Mouse (Mus musculus): ENCODE measurements around the gene Smndc1.

Gene Smndc1

DNA sequence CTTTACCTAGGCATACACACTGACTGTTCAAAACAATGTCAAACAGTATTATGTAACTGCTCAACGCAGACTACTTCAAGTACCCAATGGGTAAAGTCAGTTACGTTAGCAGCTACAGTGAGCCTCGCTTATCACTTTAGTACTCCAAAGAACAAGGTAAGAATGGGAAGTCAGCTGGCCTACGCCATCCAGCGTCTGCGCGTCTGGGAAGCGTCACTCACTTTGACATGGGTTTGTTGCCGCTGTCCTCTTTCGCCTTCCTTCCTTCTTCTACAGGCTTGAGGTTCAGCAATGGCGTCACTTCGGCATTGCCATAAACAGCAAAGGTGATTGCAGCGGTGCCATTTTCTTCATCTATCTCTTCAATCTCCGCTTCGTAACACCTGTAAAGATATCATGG, 7.0 kb downstream of the Smndc1 start:
- no peak for DNase-seq (ENCODE audit: low spot score)

DNA sequence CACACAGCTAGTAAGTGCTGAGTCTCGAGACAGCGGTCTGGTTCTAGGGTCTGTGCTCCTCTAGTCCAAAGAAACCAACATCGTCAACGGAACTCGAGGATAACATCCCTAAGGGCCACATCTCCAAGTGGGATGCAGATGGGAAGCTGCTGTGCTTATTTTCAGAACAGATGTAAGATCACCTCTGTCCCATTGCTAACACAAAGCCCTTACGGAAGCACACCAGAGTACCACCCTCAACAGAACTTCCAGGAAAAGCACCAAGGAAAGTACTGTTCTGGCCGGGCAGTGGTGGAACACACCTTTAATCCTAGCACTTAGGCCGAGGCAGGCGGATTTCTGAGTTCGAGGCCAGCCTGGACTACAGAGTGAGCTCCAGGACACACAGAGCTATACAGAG, 12.0 kb downstream of the Smndc1 start:
- DNase-seq (ENCODE audit: low spot score): no peak

DNA sequence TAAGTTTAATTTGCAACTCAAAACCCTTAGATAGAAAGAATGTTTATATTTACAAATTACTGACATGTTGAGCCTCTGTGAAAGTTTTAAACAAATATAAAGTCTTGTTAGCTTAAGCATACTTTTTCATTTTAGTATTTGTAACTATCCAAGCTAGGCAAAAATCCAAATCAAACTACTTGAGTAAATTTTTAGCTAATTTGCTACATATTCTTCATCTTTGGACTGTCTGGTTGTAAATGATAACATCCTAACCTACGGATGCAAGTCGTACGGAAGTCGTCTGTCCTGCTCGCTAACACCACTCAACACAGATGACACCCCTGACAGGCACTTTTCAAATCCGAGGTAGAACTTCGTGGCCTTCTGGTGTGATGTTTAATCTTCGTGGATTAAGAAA, 12.7 kb downstream of the Smndc1 start:
- no peak for DNase-seq (ENCODE audit: low spot score)

DNA sequence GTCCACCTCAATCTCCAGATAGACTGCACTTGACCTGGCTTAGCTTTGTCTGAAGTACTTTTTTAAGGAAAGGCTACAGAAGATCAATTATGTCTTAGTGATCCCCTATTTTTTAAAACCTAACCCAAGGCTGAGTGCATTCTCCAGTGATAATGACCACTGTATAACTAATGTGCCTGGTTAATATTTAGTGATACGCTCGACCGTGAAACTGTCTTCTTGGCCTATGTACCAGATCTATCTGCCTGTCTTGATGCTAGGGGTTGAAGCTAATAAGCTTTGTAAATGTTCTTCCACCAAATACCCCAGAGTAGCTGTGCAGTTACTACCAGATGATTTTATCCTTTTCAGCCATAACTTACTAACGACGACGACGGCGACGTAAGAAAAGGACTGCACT, 14.6 kb downstream of the Smndc1 start:
- no peak for DNase-seq (ENCODE audit: low spot score)

DNA sequence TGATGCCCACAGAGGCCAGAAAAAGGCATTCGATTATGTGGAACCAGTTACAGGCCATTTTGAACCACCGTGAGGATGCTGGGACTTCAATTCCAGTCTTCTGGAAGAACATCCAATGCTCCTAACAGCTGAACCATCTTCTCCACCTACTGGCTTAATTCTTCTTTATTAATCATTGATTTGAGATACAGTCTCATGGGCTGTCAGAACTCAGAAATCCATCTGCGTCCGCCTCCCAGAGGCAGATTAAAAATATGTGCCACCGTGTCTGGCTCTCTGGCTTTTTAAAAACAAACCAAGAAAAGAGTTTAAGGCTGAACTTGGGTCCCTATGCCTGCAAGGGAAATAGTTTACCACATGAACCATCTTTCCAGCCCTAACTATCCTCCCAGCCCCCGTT, 15.1 kb downstream of the Smndc1 start:
- no peak for DNase-seq (ENCODE audit: low spot score)

DNA sequence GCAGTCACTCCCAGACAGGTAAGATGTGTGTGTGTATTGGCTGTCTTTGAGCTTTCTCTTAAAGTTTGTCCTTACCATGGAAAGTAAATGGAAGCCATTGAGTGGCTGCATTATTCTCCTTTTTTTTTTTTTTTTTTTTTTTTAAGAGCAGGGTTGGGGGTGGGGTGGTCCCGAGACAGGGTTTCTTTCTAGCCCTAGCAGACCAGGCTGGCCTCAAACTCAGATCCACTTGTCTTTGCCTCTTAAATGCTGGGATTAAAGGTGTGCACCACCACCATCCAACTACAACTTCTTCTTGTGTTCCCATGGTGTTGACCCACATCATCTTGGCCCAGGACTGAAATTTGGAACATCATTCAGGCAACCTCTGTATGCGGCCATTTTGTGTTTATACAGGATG, 16.8 kb downstream of the Smndc1 start:
- no peak for DNase-seq (ENCODE audit: low spot score)

DNA sequence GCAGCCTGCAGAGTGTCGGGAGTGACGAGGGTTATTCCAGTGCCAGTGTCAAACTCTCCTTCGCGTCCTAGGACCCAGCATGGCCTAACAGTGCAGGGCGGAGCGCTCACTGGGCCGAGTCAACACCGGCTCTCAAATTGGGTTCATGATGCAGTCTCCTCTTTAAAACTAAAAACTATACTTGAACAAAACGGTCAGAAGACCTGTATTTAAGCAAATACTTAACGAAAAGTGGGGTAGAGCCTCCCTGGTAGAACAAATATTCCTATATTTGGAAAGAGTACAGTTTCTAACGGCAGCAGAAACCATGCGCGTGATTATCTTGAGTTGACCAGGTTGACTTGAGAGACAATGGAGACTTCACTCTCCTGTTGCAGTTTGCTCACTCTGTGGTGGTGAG, 18.7 kb downstream of the Smndc1 start, which contains the start of gene Gm10197:
Gene Gm10197, minus strand, starts transcription at position 101 of the 400 bp plus-strand sequence.
- DNase-seq (ENCODE audit: low spot score): no peak

DNA sequence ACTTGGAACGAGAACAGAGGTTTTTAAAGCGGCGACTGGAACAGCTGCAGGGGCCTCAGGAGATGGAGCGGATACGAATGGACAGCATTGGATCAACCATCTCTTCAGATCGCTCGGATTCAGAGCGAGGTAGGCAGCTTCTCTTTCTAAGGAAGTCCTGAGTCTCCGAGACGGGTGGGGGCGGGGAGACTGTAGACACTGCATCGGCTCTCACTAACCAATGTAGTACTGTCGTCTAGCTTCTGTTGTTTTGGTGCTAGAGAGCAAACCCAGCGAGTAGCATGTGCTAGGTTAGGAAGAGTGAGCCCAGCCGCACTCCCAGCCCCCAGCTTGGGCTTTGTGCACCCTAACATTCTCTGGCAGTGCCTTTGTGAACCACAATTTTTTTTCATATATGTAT, 20.1 kb downstream of the Smndc1 start:
- DNase-seq (ENCODE audit: low spot score): no peak

DNA sequence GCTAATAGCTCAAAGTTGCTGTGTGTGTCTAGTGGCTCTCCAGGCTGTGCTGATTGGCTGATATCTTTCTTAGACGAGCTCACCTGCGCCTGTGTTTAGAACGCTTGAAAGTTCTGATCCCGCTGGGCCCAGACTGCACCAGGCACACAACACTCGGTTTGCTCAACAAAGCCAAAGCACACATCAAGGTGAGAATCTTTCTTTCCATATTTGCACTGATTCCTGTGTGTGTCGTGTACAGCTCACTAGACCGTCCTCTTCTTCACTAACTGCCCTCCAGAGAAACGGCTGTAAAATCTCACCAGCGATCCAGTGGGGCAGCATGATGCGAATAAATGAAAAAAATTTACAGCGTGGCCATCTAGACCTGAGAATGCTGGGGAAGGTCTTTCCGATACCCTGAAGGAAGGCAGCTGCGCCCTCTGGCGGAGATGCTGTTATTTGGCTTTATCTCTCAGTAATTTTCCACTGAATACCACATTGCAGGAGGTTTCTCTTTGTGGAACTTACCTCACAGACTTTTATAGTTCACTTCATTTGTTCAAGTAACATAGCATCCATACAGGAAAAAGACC, 20.8 kb downstream of the Smndc1 start:
- DNase-seq (ENCODE audit: low spot score): peak; percentile 58

DNA sequence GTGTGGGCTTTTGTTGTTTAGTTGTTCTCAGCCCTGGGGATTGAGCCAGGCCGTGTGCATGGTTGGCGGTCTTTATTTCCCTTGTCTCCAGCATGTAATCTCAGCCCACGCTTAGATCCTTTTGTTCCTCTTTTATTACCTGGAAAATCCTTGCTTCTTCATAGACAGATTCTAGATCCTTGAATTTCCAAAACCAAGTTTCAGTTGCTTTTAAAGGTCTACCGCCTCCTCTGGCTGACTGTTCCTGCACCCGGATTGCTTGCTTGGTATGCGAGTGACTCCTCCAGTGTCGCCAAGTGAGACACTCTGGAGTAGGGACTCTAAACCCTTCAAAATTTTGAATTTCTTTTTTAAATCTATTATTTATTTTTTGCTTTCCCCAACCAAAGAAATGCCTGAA, 23.5 kb downstream of the Smndc1 start:
- no peak for DNase-seq (ENCODE audit: low spot score)

DNA sequence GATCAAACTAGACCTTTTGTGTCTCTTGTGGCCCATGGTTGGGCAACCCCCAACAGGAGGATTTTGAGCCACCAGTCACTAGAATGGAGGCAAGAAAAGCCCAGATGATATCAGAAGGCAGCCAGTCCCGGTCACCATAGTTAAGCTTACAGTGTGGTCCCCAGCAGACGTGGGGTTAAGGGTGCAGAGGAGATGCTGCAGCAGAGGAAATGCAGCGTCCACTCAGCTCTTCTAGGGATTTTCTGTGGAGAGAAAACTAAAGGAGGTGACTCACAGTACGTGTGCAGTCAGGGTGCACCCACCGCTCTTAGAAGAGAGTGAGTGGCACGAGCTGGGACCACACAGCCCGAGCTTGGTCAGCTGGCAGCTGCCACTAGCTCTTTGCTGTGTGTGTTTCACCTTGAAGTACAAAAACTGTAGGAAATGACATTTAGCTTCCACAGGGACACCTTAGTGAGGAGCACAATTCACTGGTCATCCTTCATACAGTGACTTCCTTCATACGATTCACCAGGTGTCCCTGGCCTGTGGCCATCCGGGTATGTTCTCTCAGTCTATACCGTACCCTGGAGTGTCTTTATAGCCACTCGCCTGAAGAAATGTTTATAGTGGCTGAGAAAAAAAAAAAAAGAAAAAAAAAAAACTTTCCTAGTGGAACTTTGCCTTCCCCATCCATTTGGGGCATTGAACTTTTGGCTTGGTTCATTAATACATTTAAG, 24.2 kb downstream of the Smndc1 start:
- DNase-seq (ENCODE audit: low spot score): no peak

DNA sequence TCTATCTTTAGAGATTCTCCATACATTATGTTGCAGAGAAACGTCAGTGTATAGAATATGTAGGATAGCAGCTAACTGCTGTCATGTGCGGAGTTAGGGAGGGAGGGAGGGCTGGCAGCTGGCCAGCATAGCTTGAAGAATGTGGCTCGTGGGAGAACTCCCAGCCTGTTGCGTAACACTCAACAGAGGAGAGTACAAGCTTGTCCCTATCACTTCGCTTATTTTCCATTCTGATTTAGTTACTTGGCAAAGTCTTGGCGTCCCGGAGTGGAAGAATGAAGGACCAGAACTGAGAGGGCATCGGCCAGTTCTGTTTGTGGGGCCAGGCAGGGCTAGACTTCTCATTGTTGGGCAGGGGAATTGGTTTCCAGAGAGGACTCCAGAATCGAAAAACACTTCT, 25.4 kb downstream of the Smndc1 start:
- DNase-seq (ENCODE audit: low spot score): no peak

DNA sequence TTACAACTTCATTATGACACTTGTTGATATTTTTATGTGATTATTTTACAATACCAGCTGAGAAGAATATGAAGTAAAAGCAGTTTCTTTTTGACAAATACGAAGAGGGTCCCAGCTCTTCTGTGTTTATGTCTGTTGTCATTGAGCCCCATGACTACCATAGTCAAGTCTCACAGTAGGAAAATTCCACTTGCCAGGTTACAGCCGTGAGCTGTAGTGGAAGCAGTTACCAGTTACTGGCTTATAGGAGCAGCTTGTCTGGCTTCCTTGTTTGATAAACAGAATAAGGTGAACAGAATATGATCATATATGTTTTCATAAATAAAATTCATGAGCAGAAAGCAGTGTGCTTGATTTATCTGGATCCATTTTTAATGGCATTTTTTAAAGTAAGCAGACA, 25.8 kb downstream of the Smndc1 start:
- DNase-seq (ENCODE audit: low spot score): no peak

DNA sequence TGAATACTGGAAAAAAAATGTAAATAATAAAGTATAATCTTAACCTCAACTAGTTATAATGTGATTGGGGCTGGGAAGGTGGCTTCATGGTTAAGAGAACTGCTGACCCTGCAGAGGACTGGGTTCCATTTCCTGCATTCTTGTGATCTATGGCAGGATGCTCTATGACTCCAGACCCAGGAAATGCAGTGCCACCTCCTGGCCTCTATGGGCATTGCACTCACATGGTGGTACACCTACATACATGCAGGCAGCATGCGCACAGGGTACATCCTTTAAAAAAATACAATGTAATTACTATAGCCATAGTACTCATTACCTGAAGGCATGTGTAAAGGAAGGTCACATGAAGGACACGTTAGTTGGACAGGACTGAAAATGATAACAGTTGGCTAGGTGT, 27.4 kb downstream of the Smndc1 start:
- DNase-seq (ENCODE audit: low spot score): no peak

DNA sequence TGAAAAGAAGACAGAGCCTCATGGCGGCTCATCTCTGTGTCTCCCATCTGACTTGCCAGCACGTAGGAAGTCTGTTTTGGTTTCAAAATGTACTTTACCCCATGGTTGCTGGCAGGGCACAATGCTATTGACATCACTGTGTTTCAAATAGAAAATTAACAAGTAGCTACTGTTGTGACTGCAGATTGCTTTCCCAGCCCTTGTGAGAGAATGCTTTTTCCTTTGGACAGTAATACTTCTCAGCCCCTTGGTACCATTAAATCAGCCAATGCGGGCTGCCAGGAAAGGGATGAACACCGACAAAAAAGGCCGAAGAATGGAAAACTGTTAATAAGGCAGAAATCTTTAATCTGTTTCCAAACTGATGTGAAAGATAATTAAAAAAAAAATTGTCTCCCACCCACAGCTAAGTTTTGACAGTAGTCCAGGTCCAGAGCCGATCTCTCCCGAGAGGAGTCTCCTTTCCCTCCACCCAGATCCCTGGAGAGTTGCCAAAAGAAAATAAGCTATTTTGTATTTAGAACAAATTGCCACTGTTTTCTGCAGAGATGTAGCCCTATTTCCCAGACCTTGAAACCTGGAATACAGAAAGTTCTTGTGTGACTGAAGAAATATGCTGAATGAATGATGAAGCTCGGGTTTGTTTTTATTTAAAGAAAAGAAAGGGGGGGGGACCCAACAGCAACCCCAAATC, 30.0 kb downstream of the Smndc1 start:
- no peak for DNase-seq (ENCODE audit: low spot score)

DNA sequence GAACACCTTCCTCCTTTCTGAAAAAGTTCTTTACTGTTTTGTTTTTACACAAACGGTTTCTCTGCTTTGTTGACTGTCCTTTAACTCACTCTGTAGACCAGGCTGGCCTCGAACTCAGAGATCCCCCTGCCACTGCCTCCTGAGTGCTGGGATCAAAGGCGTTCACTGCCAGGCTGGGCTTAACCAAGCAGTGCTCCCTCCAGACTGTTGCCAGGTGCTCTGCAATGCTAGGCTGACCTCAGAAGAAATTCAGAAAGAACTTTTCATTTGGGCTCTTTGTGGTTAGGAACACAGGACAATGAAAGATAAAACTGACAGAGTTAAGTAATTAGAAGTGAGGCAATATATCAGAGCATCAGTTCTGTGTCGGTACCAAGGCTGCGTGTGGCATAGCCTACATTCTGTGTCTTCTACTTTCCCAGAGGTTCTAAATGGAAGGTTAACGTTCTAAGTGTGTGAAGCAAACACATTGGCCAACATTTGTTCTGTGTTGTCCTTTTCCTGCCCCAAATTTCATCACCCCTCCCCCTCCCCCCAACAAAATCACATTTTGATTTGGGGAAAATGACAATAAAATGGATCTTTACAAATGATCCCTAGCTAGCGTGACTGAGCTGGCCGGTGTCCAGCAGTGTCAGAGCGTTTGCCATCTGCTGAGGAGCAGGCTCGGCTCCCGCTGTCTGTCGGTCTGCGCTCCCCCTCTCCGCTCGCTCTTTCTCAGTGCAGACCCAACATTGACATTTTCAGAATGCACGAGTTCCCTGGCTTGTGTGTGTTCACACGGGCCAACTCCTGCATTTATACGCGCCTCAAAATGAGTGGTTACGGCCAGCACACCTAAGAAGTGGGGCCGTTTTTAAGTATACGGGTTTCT, 31.0 kb downstream of the Smndc1 start:
- no peak for DNase-seq (ENCODE audit: low spot score)

DNA sequence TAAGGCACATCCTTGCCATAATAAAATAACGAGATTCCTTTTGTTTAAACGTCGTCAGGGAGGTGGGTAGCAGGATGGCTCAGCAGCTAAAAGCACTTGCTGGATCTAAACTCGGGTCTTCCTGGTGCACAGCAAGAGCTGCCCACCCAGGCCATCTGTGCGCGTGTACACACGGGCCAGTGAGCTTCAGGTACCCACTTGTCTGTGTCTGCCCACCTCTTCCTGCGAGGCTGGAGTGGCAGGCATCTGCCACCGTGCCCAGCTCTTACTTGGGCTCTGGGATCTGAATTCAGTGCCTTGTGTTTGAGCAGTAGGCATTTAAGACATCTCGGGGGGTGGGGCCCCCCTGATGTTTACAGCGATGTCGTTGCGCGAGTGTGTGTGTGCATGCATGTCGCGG, 35.3 kb downstream of the Smndc1 start:
- no peak for DNase-seq (ENCODE audit: low spot score)

DNA sequence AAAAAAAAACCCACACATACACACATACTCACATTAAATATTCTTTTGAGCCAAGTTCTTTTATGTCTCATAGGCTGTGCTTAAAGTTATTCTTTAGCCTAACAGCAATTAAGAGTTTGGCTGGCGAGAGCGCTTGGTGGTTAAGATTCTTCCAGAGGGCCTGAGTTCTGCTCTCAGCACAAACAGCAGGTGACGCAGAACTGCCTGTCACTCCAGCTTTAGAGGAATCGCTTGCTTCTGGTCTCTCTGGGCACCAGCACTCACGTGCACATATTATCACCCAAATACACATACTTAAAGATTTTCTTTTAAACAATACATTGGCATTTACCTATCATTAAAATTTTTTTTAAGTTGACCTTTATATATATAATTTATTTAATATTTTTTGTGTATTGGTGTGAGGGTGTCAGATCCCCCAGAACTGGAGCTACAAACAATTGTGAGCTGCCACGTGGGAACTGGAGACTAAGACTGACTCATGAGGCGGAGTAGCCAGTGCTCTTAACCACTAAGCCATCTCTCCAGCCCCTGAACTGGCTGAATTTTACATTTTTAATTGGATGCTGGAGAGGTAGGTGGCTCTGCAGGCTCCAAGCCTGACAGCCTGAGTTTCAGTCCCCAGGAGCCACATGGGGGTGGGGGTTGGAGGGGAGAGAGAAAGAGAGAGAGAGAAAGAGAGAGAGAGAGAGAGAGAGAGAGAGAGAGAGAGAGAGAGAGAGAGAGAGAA, 35.9 kb downstream of the Smndc1 start:
- DNase-seq (ENCODE audit: low spot score): no peak

DNA sequence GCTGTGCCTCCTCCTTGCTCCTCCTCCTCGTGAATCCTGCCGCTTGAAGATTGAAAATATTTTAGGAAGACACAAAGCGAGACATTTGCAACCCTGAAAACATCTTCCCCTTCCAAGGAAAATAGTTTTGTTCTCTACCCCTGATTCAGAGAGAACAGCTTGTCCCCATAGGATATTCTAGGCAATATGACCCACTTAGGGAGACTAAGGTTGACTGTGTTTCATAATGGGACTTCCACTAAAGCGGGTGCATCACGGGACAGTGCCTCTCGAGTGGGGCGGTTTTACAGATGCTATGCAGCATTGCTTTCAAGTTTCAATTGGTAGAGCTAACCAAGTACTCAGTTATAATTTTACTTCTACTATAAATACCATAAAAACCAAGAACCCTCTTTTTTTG, 36.5 kb downstream of the Smndc1 start:
- no peak for DNase-seq (ENCODE audit: low spot score)

DNA sequence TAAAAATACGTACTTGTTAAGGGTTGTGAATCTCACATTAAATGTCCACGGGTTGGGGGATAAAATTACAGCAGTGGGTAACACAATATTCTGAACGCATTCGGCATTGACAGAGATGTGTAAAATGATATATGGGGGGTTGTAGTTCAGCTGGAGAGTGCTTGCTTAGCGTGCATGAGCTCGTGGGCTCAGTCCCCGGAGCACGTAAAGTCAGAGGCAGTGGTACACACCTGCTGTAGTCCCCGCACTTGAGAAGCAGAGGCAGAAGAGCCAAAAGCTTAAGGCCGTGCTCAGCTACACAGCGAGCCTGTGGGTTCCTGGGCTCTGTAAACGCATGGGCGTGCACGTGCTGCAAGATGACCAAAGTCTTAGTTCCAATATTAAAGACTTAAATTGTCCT, 44.6 kb downstream of the Smndc1 start:
- no peak for DNase-seq (ENCODE audit: low spot score)

DNA sequence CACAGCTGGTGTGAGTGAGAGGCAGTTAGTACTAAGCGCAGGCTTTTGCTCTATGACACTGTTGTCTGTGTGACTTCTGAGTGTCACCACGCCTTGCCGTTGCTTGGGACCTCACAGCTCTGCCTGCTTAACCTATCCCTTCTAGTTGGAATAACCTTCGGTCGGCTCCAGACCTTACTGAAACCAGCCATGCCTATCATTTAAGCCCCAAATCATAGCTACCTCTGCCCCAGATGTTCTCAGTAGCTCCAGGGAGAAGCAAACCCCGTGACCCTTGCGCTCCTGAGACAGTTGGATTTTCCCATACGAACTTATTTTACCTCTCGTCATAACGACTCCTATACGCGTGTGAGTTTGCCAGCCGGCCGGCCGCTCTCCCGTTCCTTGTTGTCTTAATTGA, 46.3 kb downstream of the Smndc1 start:
- no peak for DNase-seq (ENCODE audit: low spot score)
